Mouse (Mus musculus) mouse embryonic stem cell (cell line): ENCODE results near the gene Dapk3.
"Not testable (repeated sequence)": the region's sequence is repeated elsewhere in the genome, so short reads cannot be mapped to it uniquely, and the experiment has no call there.

Source experiments
- in situ Hi-C, 2 experiments: fragments of 300-500 bp; cut with MboI; formaldehyde crosslinking; loops; 1 replicate in 1 of 2; 3 replicates in 1 of 2; pipeline ENCODE4 v1.14.3; 2019 to 2020; ENCODE audit warnings: low sequenced_read_pairs in 2 of 2, low pct_unique_long_range_greater_than_20kb in 1 of 2, mixed read lengths in 1 of 2; ENCODE audit not compliant: unreplicated experiment in 1 of 2

The Dapk3 gene

GRCm38 (mm10) chr10:81175936-81176465, 6.8 kb upstream of the Dapk3 start:
- in situ Hi-C loops, result loop anchor here in 1 of 2 experiments (10.0 kb wide), 1 partner anchor 151 kb away; the partner anchor contains the start of gene Diras1

DNA sequence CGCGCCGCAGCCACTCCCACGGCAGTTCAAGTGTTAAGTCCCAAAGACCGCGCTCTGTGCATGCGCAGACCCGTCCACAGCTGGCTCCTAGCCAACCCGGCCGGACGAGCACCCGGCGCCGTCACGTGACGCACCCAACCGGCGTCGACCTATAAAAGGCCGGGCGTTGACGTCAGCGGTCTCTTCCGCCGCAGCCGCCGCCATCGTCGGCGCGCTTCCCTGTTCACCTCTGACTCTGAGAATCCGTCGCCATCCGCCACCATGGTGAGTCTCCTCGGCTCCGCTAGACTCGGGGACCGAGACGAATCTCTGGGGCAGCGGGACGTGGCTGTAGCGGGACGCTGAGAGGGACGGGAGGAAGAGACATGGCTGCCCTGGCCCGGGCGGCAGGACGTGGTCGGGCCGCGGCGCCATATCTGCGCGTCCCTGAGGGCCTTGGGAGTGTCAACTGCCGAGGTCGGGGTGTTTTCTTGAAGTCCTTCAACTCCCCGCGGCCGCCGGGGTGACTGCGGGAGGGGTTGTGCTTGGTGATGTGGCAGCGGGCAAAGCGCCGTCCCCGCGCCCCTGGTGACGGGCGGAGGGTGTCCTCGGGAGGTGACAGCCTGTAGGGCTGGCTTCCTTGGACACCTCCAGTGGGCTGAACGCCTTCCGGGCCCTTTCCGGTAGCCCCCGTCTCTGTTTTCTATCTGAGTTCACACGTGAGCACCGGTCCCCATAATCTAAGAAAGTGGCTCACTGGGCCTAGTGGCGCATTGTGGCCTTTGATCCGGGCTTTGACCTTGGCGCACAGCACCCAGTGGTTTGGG, 6.1 kb upstream of the Dapk3 start, which contains the start of gene Eef2:
TSS of gene Eef2 (plus strand) at position 166 of the 806 bp plus-strand sequence.
- in situ Hi-C loops, result loop anchor here in 1 of 2 experiments (10.0 kb wide), 1 partner anchor 152 kb away; the partner anchor contains the start of gene Diras1

GRCm38 (mm10) chr10:81177491-81177925, 5.3 kb upstream of the Dapk3 start:
- in situ Hi-C loops, result loop anchor here in 1 of 2 experiments (10.0 kb wide), 1 partner anchor 153 kb away; the partner anchor contains the start of gene Diras1

- in situ Hi-C loops, result loop anchor here in 1 of 2 experiments (10.0 kb wide), 1 partner anchor 153 kb away; the partner anchor contains the start of gene Diras1
Measured at GRCm38 (mm10) chr10:81177958-81178712, 4.7 kb upstream of the Dapk3 start.

DNA sequence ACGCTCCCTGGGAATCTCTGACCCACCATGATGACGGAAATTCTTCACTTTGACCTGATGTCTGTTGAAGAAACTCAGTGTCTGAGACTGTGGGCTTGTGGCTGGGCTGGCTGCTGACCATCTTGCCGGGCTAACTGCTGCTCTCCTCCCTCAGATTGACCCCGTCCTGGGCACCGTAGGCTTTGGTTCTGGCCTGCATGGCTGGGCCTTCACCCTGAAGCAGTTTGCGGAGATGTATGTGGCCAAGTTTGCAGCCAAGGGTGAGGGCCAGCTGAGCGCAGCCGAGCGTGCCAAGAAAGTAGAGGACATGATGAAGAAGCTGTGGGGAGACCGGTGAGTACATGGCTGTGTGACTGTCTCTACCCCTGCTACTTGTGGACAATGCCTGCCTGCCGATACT, 3.9 kb upstream of the Dapk3 start:
- in situ Hi-C loops, result loop anchor here in 1 of 2 experiments (10.0 kb wide), 1 partner anchor 154 kb away; the partner anchor contains the start of gene Diras1

DNA sequence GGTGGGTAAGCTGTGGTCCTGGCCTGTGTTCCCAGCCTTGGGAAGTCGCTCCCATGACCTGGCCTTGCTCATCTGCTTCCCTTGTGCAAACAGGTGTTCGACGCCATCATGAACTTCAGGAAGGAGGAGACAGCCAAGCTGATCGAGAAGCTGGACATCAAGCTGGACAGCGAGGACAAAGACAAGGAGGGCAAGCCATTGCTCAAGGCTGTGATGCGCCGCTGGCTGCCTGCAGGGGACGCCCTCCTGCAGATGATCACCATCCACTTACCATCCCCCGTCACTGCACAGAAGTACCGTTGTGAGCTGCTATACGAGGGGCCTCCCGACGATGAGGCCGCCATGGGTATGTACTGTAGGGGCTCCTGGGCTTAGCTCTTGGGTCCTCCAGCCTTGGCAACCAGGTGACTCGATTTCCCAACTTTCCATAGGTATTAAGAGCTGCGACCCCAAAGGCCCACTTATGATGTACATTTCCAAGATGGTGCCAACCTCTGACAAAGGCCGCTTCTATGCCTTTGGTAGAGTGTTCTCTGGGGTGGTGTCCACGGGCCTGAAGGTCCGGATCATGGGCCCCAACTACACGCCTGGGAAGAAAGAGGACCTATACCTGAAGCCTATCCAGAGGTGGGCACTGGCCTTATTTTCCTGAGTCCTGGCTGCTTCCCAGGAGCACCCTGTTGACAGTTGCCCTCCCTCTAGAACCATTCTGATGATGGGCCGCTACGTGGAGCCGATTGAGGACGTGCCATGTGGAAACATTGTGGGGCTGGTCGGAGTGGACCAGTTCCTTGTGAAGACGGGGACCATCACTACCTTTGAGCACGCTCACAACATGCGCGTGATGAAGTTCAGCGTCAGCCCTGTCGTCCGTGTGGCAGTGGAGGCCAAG, 3.1 kb upstream of the Dapk3 start:
- in situ Hi-C loops, result loop anchor here in 1 of 2 experiments (10.0 kb wide), 1 partner anchor 155 kb away; the partner anchor contains the start of gene Diras1

- in situ Hi-C loops, result no loop called here
Measured at GRCm38 (mm10) chr10:81180946-81181345, 1.9 kb upstream of the Dapk3 start.

DNA sequence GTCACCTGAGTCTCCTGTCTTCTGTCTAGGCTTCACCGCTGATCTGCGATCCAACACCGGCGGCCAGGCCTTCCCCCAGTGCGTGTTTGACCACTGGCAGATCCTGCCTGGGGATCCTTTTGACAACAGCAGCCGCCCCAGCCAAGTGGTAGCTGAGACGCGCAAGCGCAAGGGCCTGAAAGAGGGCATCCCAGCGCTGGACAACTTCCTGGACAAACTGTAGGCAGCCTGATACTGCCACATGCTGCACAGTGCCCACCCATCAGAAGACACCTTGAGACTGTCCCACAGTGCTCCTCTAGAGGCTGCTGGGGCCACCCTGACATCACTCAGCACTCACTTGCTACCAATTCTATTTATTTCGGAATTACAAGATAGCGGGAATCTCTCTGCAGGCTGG, 945 bp upstream of the Dapk3 start:
- in situ Hi-C loops, result not testable (repeated sequence)

DNA sequence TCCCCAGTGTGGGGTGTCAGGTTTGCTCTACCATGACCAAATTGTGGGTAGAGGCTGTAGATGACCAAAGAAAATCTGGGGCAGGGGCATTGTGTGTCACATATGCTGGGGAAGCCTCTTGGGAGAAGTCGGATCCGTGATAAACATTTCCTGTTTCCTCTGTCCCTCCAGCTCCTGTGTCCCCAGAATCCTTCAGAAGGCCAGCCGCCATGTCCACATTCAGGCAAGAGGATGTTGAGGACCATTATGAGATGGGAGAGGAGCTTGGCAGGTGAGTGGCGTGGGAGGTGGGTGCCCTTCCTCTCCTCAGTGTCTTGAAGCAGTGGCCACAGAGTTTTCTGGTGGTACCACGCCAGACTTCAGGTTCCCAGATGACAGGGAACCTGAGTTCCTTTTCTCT, 1.0 kb downstream of the Dapk3 start, which contains the start of gene 4930442H23Rik:
TSS of gene 4930442H23Rik (minus strand) at position 45 of the 400 bp plus-strand sequence.
- in situ Hi-C loops, result no loop called here

GRCm38 (mm10) chr10:81184765-81185164, 2.0 kb downstream of the Dapk3 start:
- in situ Hi-C loops, result no loop called here

DNA sequence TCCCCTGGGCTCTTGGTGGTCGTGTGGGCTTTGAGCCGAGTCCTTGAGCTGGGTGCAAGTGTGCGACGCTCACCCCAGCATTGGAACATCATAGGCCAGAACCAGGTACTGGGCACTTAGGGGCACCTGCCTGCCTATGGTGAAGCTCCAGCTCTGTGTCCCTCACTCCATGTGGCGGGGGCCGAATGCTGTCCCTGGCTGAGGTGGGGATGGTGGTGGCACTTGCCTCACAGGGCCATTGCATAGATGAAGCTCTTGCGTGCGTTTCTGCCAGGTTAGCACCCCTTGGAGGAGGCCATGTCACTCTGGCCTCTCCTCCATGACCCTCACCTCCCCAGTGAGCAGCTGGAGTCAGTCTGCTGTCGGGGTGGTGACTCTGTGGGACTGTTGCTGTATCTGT, 4.4 kb downstream of the Dapk3 start:
- in situ Hi-C loops, result no loop called here

- in situ Hi-C loops, result no loop called here
Measured at GRCm38 (mm10) chr10:81189821-81190220, 7.0 kb downstream of the Dapk3 start.

DNA sequence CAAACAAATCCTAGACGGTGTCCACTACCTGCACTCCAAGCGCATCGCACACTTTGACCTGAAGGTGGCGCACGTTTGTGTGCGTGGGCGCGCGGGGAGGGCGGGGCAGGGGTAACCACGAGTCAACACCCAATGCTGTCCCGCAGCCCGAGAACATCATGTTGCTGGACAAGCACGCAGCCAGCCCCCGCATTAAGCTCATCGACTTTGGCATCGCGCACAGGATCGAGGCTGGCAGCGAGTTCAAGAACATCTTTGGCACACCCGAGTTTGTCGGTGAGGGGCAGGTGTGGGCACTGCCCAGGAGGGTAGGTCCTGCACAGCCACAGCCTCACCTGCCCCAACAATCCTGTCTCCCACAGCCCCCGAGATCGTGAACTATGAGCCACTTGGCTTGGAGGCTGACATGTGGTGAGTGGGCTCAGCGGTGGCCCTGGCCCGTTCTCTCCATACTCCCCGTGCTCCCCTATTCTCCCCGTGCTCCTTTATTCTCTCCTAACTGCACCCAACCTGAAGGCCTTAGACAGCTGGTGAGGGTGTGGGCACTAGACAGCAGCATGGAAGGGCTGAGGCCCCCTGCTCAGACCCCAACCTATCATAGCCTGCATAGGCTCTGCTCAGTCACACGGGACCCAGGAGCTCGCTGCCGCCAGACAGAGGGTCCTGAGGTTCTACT, 7.6 kb downstream of the Dapk3 start:
- in situ Hi-C loops, result no loop called here

GRCm38 (mm10) chr10:81190912-81191321, 8.1 kb downstream of the Dapk3 start:
- in situ Hi-C loops, result no loop called here

- in situ Hi-C loops, result no loop called here
Measured at GRCm38 (mm10) chr10:81191342-81191982, 8.7 kb downstream of the Dapk3 start.

DNA sequence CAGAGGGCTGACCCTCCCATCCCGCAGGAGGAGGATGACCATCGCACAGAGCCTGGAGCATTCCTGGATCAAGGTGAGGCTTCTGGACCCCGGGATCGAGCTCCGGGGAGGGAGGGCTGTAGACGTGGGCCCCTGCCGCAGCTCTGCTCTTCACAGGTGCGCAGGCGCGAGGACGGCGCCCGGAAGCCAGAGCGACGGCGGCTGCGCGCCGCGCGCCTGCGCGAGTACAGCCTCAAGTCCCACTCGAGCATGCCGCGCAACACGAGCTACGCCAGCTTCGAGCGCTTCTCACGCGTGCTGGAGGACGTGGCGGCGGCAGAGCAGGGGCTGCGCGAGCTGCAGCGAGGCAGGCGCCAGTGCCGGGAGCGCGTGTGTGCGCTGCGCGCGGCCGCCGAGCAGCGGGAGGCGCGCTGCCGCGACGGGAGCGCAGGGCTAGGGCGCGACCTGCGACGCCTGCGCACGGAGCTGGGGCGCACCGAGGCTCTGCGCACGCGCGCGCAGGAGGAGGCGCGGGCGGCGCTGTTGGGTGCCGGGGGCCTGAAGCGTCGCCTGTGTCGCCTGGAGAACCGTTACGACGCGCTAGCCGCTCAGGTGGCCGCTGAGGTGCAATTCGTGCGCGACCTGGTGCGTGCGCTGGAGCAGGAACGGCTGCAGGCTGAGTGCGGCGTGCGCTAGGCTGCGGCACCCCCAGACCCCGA, 9.6 kb downstream of the Dapk3 start:
- in situ Hi-C loops, result no loop called here
